Mouse (Mus musculus): Measurements from ENCODE around the gene Abcd3.
"Not testable (repeated sequence)": the region's sequence is repeated elsewhere in the genome, so short reads cannot be mapped to it uniquely, and the experiment has no call there.

The Abcd3 gene

DNA sequence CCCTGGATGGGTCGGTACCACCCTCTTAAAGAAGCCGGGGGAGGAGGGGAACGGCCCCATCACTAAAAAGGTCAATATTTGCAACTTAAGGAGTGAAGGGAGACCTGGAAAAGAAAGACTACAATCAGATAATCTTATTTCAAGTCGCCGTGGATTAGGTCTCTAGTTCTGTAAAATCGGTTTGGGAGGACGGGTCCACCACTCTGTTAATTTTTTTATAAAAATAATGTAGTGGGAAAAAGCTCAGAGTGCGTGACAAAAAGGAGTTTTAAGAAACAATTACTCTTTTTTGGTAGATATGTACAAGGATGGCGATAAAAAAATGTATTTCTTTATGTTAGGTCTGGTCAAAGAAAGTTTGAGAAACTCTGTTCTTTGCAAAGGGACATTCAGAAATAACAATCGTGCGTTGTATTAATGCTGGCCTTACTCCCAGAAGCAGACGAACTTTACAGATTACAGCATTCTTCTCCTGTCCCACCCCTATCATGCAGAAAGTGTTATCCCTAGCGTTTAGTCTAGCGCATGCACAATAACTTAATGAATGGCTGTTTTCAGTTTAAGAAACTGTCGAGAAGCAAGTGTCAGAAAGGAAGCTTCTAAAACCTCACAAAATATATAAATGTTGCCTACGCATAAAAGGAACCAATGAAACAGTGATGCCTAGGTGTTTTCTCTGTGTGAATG, 590 bp upstream of the Abcd3 start:
- no peak for DNase-seq

- DNase-seq = no peak
Measured at GRCm38 (mm10) chr3:121814413-121814864, 663 bp downstream of the Abcd3 start.

DNA sequence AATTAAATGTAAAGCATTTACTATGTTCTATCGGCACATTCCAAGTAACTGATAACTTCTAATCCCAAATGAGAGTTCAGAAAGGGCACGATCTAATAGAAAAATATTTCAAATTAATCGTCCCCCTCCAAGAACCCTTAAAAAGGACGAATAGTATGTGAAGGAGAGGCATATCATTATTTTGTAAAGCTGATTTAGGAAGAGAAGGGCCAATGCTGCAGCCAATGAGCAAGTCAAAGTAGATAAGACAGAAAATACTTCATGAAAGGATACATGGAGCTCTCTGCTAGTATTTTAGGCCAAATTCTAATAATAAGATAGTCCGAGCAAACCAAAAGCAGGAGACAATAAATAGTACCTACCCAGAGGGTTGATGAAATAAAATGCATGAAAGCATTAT, 1.3 kb downstream of the Abcd3 start:
- DNase-seq = no peak

DNA sequence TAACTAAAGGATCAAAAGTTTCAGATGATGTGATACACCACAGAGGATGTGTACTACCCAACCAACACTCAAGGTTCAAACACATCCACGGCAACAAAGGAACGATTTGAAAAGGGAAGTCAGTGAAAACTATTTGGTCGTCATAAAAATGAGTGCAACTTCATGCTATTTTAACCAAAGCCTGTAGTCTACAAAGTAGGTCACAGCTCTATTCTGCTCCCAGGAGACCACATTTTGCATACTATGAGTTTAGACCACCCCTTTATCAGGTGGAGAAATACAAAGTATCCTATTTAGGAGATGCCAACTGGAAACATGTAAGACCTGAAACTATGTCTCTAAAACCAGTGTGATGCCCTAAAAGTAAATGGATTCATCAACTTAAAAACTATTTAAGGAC, 6.9 kb downstream of the Abcd3 start:
- no peak for DNase-seq

GRCm38 (mm10) chr3:121794214-121794613, 20.9 kb downstream of the Abcd3 start:
- no peak for DNase-seq

DNA sequence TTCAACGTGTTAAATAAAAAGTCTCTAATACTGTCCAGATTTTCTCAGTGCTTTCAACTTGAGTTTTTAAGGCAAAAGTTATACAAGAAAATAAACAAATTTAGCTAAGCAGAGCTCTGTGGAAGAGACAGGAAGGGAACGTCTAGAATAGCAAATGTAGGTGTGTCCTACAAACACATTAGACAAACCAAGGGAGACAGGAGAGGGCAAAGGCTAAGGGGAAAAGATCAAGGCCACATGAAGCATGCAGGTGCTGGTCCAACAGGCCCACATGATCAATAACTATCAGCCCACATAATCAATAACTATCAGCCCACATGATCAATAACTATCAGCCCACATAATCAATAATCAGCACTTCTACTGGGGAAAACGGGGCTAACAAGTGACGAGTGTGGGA, 22.9 kb downstream of the Abcd3 start:
- no peak for DNase-seq

DNA sequence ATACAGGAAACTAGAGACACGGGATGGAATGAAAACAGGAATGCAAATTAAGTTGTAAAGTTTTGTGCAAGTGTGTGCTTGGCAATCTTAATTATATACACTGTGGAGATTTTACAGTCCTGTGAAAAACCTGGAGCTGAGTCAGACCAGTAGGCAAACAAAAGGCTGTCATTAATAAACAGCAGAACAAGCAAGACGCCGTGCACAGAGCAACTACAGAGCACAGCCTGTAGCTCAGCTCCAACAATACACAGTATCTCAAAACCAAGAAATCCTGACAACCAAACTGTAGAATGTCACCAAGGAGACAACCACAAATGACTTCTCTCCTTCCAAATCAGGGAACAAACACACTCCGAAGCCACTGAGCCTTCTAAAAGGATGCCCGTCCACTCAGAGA, 24.7 kb downstream of the Abcd3 start:
- DNase-seq = no peak

GRCm38 (mm10) chr3:121789790-121790189, 25.3 kb downstream of the Abcd3 start:
- DNase-seq = no peak

DNA sequence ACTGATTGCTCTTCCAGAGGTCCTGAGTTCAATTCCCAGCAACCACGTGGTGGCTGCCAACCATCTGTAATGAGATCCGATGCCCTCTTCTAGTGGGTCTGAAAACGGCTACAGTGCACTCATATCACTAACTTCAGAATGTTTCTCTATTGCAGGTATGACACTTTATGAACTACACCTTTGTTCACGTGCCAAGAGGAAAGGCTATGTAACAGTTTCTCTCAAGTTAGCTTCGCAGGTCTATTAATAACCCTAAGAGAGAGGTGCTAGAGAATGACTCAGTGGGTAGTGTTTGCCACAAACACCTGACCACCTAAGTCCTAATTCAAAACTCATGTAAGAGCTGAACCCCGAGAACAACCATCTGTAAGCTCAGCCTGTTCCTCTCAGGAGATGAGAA, 32.1 kb downstream of the Abcd3 start:
- no peak for DNase-seq

- peak; percentile 36 to 41 for DNase-seq
Measured at GRCm38 (mm10) chr3:121777943-121778342, 37.2 kb downstream of the Abcd3 start.

- DNase-seq = not testable (repeated sequence)
Measured at GRCm38 (mm10) chr3:121773336-121773735, 41.8 kb downstream of the Abcd3 start.

DNA sequence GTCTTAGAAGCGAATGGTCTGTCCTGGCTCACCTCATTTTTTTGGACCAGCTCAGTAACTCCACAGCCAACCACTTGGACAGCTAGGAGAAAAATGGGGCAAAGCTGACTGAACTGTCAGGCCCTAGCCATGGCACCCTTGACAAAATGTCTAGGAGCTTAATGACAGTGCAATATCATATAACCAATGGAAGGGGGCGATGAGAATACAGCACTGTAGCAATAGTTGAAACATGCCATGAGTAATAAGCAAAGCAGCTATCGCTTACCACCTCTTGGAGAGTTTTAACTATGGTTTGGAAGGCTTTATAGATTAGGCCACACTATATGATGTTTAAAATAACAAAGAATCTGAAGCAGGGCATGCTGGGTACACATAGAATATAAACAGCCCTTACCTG, 46.3 kb downstream of the Abcd3 start:
- DNase-seq = no peak

- no peak for DNase-seq
Measured at GRCm38 (mm10) chr3:121766818-121767217, 48.3 kb downstream of the Abcd3 start.

DNA sequence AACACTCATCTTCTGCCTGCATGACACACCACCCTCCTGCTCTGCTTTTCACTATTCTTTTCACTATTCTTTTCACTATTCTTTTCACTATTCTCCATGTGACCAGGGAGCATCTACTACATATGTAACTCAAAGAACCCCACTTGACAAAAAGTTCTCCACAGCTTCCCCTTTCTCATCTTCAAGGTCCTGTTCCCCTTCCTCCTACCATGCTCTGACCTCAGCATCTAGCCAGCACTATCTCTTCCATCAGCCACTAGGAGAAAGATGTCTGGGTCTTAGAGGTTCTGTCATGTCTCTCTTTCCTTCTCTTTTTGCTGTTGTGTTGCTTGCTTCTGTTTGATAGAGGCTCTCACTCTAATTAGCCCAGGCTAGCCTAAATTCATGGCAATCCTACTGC, 49.1 kb downstream of the Abcd3 start:
- DNase-seq = no peak

DNA sequence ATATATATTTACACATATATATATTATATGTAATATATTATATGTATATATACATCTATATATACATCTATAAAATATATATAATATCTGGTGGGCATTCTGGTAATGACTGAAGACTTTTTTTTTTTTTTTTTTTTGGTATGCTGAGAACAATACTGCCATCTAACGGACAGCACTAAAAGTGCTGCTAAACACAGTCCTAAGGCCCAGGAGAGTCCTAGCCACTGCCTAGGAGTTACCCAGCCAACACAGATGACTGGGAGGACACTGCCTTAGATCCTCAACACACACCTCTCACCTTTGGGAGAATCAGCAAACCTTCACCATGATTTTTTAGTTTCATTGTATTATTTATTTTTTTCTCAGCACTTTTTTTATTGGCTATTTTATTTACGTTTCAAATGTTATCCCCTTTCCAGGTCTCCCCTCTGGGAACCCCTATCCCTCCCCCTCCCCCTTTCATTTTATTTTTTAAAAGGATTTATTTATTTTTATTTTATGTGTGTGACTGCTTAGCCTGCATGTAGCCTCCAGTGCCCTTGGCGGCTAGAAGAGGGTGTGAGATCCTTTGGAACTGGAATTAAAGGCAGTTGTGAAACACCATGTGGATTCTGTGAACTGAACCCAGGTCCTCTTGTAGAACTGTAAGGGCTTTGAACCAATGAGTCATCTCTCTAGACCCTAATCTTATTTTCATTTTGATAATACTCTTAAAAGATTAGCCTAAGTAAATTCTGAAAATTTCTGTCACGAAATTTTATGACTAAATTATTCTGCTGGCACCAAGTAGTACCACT, 52.8 kb downstream of the Abcd3 start:
- DNase-seq = no peak

- DNase-seq = no peak
Measured at GRCm38 (mm10) chr3:121758373-121758772, 56.7 kb downstream of the Abcd3 start.

DNA sequence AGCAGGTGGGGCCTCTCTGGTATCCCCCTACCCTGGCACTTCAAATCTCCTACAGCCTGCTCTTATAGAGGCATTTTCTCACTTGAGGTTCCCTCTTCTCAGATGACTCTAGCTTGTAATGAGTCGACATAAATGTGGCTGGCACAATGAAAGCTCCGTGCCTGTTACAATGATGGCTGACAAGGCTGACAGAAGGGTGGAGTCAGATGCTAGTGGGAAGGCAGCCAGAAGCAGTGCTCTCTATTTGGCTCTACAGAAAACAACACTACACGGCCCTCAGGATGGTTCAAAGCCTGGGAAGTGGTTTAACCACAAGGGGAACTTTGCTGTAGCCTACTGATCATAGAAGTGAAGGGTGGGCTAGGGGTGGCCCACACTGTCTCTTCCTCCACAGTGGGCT, 60.0 kb downstream of the Abcd3 start:
- no peak for DNase-seq

DNA sequence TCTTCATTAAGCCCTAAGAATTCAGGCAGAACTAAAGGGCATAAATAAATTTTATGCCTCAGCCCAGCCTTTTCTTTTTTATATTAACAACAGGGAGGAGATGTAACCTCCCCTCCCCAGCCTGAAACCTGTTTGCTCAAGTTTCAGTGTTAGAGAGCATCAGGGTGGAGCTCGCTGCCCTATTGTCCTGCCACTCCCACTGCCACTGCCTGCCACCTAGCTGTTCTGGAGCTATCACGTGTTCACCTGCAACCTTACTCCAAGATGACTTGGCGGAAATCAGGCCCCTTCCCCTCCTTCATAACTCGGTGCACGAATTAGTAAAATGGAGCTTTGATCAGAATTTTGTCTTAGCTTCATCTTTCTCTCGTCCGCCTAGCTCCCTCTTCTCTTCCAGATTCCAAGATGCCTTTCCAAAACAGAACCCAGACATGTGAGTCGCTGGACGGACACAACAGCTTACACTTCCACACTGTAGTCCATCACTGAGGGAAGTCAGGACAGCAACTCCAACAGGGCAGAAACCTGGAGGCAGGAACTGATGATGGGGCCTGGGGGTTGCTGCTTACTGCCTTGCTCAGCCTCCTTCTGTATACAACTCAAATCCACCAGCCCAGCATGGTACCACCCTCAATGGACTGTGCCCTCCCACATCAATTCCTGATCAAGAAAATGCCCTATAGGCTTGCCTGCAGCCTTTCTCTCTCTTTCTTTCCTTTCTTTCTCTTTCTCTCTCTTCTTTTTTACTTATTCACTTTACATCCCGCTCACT, 60.6 kb downstream of the Abcd3 start:
- not testable (repeated sequence) for DNase-seq

GRCm38 (mm10) chr3:121741186-121741848, 73.8 kb downstream of the Abcd3 start:
- DNase-seq = not testable (repeated sequence)

DNA sequence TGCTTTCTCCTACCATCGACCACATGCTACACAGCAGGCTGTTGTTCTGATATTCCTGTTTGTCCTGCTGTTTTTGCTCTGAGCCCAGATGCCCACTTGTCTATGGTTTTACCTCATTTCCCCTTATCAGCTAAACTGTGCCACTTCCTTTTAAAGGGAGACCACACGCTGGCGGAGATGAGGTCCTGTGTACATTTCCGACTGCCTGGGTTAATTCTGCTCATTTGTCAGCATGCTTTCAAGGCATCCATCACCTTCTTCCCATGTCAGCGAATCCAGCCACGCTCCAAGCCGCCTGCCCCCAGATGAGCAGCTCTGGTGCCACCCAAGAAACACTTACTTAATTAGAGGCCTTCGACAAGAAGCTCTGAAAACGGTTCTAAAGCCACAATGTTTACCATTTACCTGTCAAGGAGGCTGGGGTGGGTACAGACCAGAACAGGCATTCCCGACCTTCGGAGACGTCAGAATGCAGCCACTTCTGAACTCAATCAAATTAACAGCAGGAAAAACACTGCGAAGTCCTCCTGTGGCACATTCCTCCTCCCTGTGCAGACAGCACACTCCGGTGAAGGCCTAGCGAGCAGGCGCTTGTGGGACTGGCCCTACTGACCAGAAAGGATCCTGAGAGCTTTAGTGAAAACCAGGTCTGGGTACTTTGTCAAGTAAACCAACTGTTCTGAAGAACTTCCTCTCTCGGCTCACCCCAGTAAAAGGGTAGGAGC, 75.5 kb downstream of the Abcd3 start:
- no peak for DNase-seq

DNA sequence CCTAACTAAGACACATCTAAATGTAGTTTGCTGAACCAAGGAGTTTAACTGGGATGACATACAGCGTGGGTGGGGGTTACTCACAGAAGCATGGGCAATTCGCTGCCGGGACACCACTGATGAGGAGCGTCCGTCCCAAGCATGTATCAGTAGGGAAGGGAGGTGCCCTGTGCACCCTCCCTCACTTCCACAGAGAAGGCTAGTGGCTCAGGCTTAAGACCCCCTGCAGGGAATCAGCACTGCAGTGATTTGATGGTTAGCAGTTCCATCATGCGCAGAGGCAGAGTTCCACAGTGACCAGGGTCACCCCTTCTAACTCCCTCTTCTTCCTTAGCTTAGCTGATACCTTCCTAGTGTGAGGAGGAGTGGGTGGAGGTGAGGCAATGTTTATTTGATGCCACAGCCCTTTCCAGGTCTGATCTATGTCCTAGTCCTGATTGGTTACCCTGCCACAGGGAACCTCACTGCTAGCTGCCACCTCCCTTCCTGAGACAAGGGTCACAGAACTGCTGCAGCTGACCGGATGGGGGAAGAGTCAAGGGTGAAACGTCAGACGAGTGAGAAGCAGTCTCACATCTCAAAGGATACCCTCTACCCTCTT, 76.3 kb downstream of the Abcd3 start:
- DNase-seq = no peak

DNA sequence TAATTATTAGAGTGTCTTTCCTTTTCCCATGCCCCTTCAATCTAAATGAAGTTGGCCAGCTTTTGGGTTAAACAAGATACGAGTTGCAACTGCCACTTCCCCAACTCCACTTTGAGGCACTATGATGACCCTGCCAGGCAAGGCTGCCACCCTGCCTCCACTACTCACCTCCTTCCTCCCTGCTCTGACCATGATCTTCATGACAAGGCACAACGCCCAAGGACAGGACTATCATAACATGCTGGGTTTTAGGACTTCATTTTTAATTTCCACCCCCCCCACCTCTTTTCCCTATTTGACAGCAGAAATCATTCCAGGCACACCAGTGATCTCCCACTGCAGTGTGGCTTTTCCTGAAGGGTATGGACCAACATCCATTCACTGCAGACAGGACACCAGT, 77.2 kb downstream of the Abcd3 start:
- DNase-seq = no peak
